Mouse (Mus musculus) ES-Bruce4 (cell line): ENCODE measurements around the gene Gm8011. TPM values are rescaled to one million over a fixed set of nuclear protein-coding genes. Genes with fewer than 3 reads are reported as not detected.
"Not testable (repeated sequence)": the region's sequence is repeated elsewhere in the genome, so short reads cannot be mapped to it uniquely, and the experiment has no call there.

ENCODE experiments used
- H3K27ac ChIP-seq: 2 replicates; pipeline ENCODE4 v1.5.1; 2012; ENCODE audit warnings: low read length, inconsistent platforms; ENCODE audit not compliant: insufficient read depth
- H3K27me3 ChIP-seq: 2 replicates; pipeline ENCODE4 v1.6.1; 2012; ENCODE audit warnings: mild to moderate bottlenecking, low read length, inconsistent platforms; ENCODE audit not compliant: control insufficient read depth, poor library complexity, insufficient read depth, severe bottlenecking
- H3K36me3 ChIP-seq: 2 replicates; pipeline ENCODE4 v1.6.1; 2012; ENCODE audit warnings: inconsistent platforms, mild to moderate bottlenecking, low read length, moderate library complexity; ENCODE audit not compliant: control insufficient read depth, poor library complexity, insufficient read depth, severe bottlenecking
- H3K4me1 ChIP-seq: one replicate; pipeline ENCODE4 v1.8.1; 2011; ENCODE audit warnings: low read length; ENCODE audit not compliant: control insufficient read depth, insufficient read depth
- H3K4me3 ChIP-seq: 2 replicates; pipeline ENCODE4 v1.5.1; 2011; ENCODE audit warnings: low read depth, mild to moderate bottlenecking, low read length
- H3K9ac ChIP-seq: 2 replicates; pipeline ENCODE4 v1.6.1; 2012; ENCODE audit warnings: low read depth, mild to moderate bottlenecking, inconsistent platforms; ENCODE audit not compliant: poor library complexity, severe bottlenecking
- H3K9me3 ChIP-seq: replicated peaks from 2 replicates; pipeline ENCODE4 v1.6.1; 2012; ENCODE audit warnings: mild to moderate bottlenecking, low read length, inconsistent platforms; ENCODE audit not compliant: control insufficient read depth, poor library complexity, insufficient read depth, severe bottlenecking
- polyA plus RNA-seq: library from polyadenylated mRNA; stranded (reverse); fragments of >200 nt; gene quantifications from 2 replicates; pipeline ENCODE4 v1.2.4, GENCODE M21; 2011; ENCODE audit warnings: low read depth; ENCODE audit not compliant: missing spikeins, insufficient read depth, insufficient read length

Gm8011 gene
- not detected in 2 replicates for polyA plus RNA-seq

- H3K4me3 ChIP-seq, H3K4me1 ChIP-seq, H3K27me3 ChIP-seq, H3K9ac ChIP-seq, H3K9me3 ChIP-seq, H3K27ac ChIP-seq, H3K36me3 ChIP-seq: not testable (repeated sequence)
Measured at GRCm38 (mm10) chr14:42463581-42463980, at the start of gene Gm8011. TSS of gene Gm8011 (plus strand) at chr14:42463881.

GRCm38 (mm10) chr14:42439573-42439972 lies 24.1 kb upstream of the Gm8011 start, which contains the start of gene Gm8005:
TSS of gene Gm8005 (minus strand) at chr14:42439673.
- not testable (repeated sequence) for H3K27ac ChIP-seq, H3K36me3 ChIP-seq, H3K4me1 ChIP-seq, H3K27me3 ChIP-seq, H3K4me3 ChIP-seq, H3K9ac ChIP-seq, H3K9me3 ChIP-seq

GRCm38 (mm10) chr14:42502249-42502648 lies 38.6 kb downstream of the Gm8011 start, which contains the start of gene Gm8020:
TSS of gene Gm8020 (minus strand) at chr14:42502349.
- not testable (repeated sequence) for H3K27me3 ChIP-seq, H3K36me3 ChIP-seq, H3K4me1 ChIP-seq, H3K27ac ChIP-seq, H3K9me3 ChIP-seq, H3K4me3 ChIP-seq, H3K9ac ChIP-seq

Other genes starting within 250 kb of the Gm8011 start
- not detected in 2 replicates for gene Gm17026, start 203.8 kb upstream of the Gm8011 start, polyA plus RNA-seq
- not detected in 2 replicates for gene Gm9611, start 166.5 kb upstream of the Gm8011 start, polyA plus RNA-seq
- gene Gm7995, start 153.7 kb upstream of the Gm8011 start, polyA plus RNA-seq: not detected in 2 replicates
- gene Gm8005, start 24.2 kb upstream of the Gm8011 start, polyA plus RNA-seq: not detected in 2 replicates
- gene Gm8020, start 38.5 kb downstream of the Gm8011 start, polyA plus RNA-seq: not detected in 2 replicates
- not detected in 2 replicates for gene Gm8024, start 60.4 kb downstream of the Gm8011 start, polyA plus RNA-seq
- not detected in 2 replicates for gene Gm17124, start 136.0 kb downstream of the Gm8011 start, polyA plus RNA-seq
- not detected in 2 replicates for gene Gm3633, start 178.0 kb downstream of the Gm8011 start, polyA plus RNA-seq
- gene Gm10378, start 192.1 kb downstream of the Gm8011 start, polyA plus RNA-seq: not detected in 2 replicates